ENCODE assay signal across 14 mouse cellular contexts in the genomic region with DNA sequence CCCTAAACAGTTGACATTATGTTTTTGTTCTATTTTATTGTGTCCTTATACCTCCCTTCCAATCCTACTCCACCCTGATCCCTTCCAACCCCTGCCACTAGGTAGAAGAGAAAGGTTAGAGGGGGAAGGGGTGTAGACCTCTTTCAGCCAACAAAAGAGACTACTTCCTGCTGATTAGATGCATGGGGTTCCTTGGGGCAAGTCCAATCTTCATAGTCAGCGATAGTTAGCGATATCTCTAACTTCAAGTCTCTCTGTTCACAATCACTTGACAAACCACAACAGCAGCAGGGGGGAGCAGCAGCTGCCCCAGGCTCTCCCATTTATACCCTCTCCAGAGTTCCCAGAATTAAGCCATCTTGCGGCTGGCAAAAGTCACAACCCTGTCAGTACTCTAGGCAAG. TPM values are rescaled to one million over a fixed set of nuclear protein-coding genes. Genes with fewer than 3 reads are reported as not detected.
DNase-seq lines count a peak whose midpoint lies in the region; ATAC-seq and TF ChIP-seq lines count a peak whose summit lies in the region.
"Had no signal": no experiment of that assay in that cellular context is flagged by ENCODE, and none has a peak within 500 bp of the region (broad histone marks: within the 10 kb centered on the region; RNA-seq: fewer than 3 reads in every experiment).

No protein-coding gene starts in this region.

- H3K27me3 ChIP-seq in kidney, embryonic 15.5 days, result no peaks in the 10 kb centered on the region
- H3K27me3 ChIP-seq in G1E (ENCODE audit: insufficient read depth, low read length), result no peaks in the 10 kb centered on the region
- no peaks in the 10 kb centered on the region for H3K27me3 ChIP-seq in limb, embryonic 10.5 days (ENCODE audit: low read depth, poor library complexity, severe bottlenecking)
- H3K27me3 ChIP-seq: heart, embryonic 13.5 days had no signal

- no peak for TF ChIP-seq CTCF in G1E (IDR thresholded peaks at IDR 0.05; ENCODE audit: low read depth, low read length)

- H3K36me3 ChIP-seq in kidney, embryonic 15.5 days, result peaks cover under 1% of the 10 kb centered on the region; the same call in 1 of the 2 replicates
- H3K36me3 ChIP-seq in G1E (replicated peaks), result peaks cover 13% of the 10 kb centered on the region
- peaks cover 13% of the 10 kb centered on the region for H3K36me3 ChIP-seq in limb, embryonic 10.5 days

- no peak for DNase-seq in kidney, postnatal 25 days
- DNase-seq in G1E (ENCODE audit: low spot score), result no peak
- no peak for DNase-seq in limb, embryonic 10.5 days (ENCODE audit: low spot score)
- DNase-seq in embryo, embryonic 10.5 days (ENCODE audit: low spot score), result no peak
- no peak for DNase-seq in kidney, adult 9 months
- DNase-seq: gastrocnemius, postnatal 25 days; kidney, postnatal 36 days; right cerebral cortex, adult 18-20 months; spleen, adult 18-20 months had no signal

- no peak overlapping the region for H3K4me2 ChIP-seq in kidney, embryonic 15.5 days
- H3K4me2 ChIP-seq: heart, embryonic 13.5 days had no signal

- no peak overlapping the region for H3K4me3 ChIP-seq in kidney, embryonic 15.5 days (replicated peaks)
- no peak overlapping the region; the same call in 1 of the 2 replicates for H3K4me3 ChIP-seq in G1E (ENCODE audit: low read depth, low read length)
- no peak overlapping the region for H3K4me3 ChIP-seq in limb, embryonic 10.5 days
- H3K4me3 ChIP-seq: heart, embryonic 13.5 days had no signal

- H3K27ac ChIP-seq in kidney, embryonic 15.5 days, result peak overlapping the region; percentile 29; the same call in 1 of the 2 replicates
- H3K27ac ChIP-seq in limb, embryonic 10.5 days, result peak overlapping the region; percentile 53; the same call in 1 of the 2 replicates

- 86% methylated on average over 3 of the region's 3 CpGs for WGBS in kidney, embryonic 15.5 days
- WGBS in limb, embryonic 10.5 days, result 57% methylated on average over 3 of the region's 3 CpGs

- no peaks in the 10 kb centered on the region for H3K9me3 ChIP-seq in kidney, embryonic 15.5 days (replicated peaks)
- H3K9me3 ChIP-seq in G1E (replicated peaks), result peaks cover 4% of the 10 kb centered on the region; the same call in 1 of the 2 replicates
- H3K9me3 ChIP-seq in limb, embryonic 10.5 days (replicated peaks), result no peaks in the 10 kb centered on the region

- H3K4me1 ChIP-seq in kidney, embryonic 15.5 days, result peaks cover 43% of the 10 kb centered on the region
- H3K4me1 ChIP-seq in G1E (ENCODE audit: insufficient read depth, low read depth, low read length), result peaks cover 81% of the 10 kb centered on the region
- peaks cover 49% of the 10 kb centered on the region for H3K4me1 ChIP-seq in limb, embryonic 10.5 days

- no peak overlapping the region for H3K9ac ChIP-seq in kidney, embryonic 15.5 days
- H3K9ac ChIP-seq: heart, embryonic 13.5 days had no signal

- no peak for ATAC-seq in kidney, embryonic 15.5 days (replicated peaks; ENCODE audit: low FRiP score)
- peak; percentile 43 for ATAC-seq in G1E (ENCODE audit: extremely low read depth, insufficient number of reproducible peaks, low FRiP score, poor library complexity, severe bottlenecking)
- peak; percentile 29 for ATAC-seq in megakaryocyte-erythroid progenitor cell, adult 5-6 weeks (replicated peaks; ENCODE audit: low FRiP score, low TSS enrichment, poor library complexity, severe bottlenecking)
- ATAC-seq: forebrain, embryonic 14.5 days; intestine, postnatal 0 days had no signal

RNA-seq across cellular contexts. Expression of gene Sec14l1, which starts 2.3 kb away (rescaled TPM):
- polyA plus RNA-seq in kidney, embryonic 15.5 days (2015; fragmentation: Nextera tagmentation; extraction: Ambion mirVana), result 66.5 and 69.0 TPM in 2 replicates
- total RNA-seq in G1E (2014; fragmentation: Nextera tagmentation) (72.9 and 82.8 TPM in 2 replicates), G1E (2017) (76.1 and 77.8 TPM in 2 replicates)
- 88.9 and 95.5 TPM in 2 replicates for polyA plus RNA-seq in G1E (2012)
- polyA plus RNA-seq in limb, embryonic 10.5 days (2016; fragmentation: Nextera tagmentation; extraction: Ambion mirVana), result 40.1 and 47.8 TPM in 2 replicates
- total RNA-seq in megakaryocyte-erythroid progenitor cell, adult 5-6 weeks (2014; fragmentation: Nextera tagmentation), result 13.5 and 14.4 TPM in 2 replicates
- 6.7 and 10.6 TPM in 2 replicates for total RNA-seq in megakaryocyte-erythroid progenitor cell, adult 5-6 weeks (2017)
